Comparison of ENCODE assay signal across 10 mouse cellular contexts in the genomic region with DNA sequence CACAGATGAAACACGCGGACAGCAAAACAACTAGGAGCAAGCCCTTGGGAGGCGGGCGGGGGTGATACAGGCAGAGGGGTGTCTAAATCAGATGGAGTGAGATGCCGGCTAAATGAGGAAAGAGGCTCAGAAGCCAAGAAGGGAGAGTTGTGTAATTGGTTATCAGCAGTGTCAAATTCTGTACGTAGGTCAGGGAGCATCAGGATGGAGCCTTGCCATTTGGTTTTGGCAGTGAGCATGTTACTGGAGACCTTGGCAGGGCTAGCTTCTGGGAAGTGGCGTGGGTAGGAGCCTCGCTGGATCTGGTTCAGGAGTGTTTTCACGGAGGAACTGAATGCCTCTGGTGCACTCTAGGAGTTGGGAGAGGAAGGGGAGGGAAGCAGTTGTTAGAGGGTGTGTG. TPM values are rescaled to one million over a fixed set of nuclear protein-coding genes. Genes with fewer than 3 reads are reported as not detected.
DNase-seq lines count a peak whose midpoint lies in the region; ATAC-seq and TF ChIP-seq lines count a peak whose summit lies in the region.
"Had no signal": no experiment of that assay in that cellular context is flagged by ENCODE, and none has a peak within 500 bp of the region (broad histone marks: within the 10 kb centered on the region; RNA-seq: fewer than 3 reads in every experiment).

No protein-coding gene starts in this region.

- peak; percentile 53 for ATAC-seq in forebrain, postnatal 0 days
- ATAC-seq: Patski had no signal

- TF ChIP-seq CTCF in forebrain, postnatal 0 days (IDR thresholded peaks at IDR 0.05; ENCODE audit: low read depth), result no peak

- no peak overlapping the region for H3K9ac ChIP-seq in forebrain, postnatal 0 days
- H3K9ac ChIP-seq: liver, embryonic 14.5 days had no signal

- no peak overlapping the region for H3K4me3 ChIP-seq in forebrain, postnatal 0 days (ENCODE audit: low read depth, low read length)
- H3K4me3 ChIP-seq in hindbrain, embryonic 10.5 days, result no peak overlapping the region

- WGBS in forebrain, postnatal 0 days, result 52% methylated on average over 9 of the region's 9 CpGs
- WGBS in hindbrain, embryonic 10.5 days, result 85% methylated on average over 9 of the region's 9 CpGs

- no peaks in the 10 kb centered on the region for H3K9me3 ChIP-seq in forebrain, postnatal 0 days (ENCODE audit: low read length)
- no peaks in the 10 kb centered on the region for H3K9me3 ChIP-seq in hindbrain, embryonic 10.5 days

- peak; percentile 17 to 35 for DNase-seq in layer of hippocampus, postnatal 10 days (ENCODE audit: low spot score in 2 of 2)
- DNase-seq in layer of hippocampus, adult 9-10 months (ENCODE audit: low spot score), result no peak
- peak; percentile 76 to 80 for DNase-seq in adrenal gland, postnatal 36 days
- peak; percentile 38 for DNase-seq in forebrain, postnatal 0 days
- peak; percentile 53 to 57 for DNase-seq in kidney, postnatal 36 days
- peak; percentile 16 for DNase-seq in right cerebral cortex, postnatal 4 days
- no peak for DNase-seq in thymus, adult 18-20 months
- no peak for DNase-seq in hindbrain, embryonic 10.5 days (ENCODE audit: low spot score)

- H3K36me3 ChIP-seq in forebrain, postnatal 0 days (ENCODE audit: insufficient read depth), result no peaks in the 10 kb centered on the region
- no peaks in the 10 kb centered on the region for H3K36me3 ChIP-seq in hindbrain, embryonic 10.5 days

- no peak overlapping the region for H3K27ac ChIP-seq in forebrain, postnatal 0 days (ENCODE audit: low read depth, low read length)
- H3K27ac ChIP-seq in hindbrain, embryonic 10.5 days, result no peak overlapping the region
- H3K27ac ChIP-seq: liver, embryonic 14.5 days had no signal

- H3K4me1 ChIP-seq in forebrain, postnatal 0 days (ENCODE audit: insufficient read depth), result no peaks in the 10 kb centered on the region; the same call in none of the 2 replicates
- H3K4me1 ChIP-seq in hindbrain, embryonic 10.5 days (replicated peaks), result no peaks in the 10 kb centered on the region

- H3K27me3 ChIP-seq in forebrain, postnatal 0 days (ENCODE audit: insufficient read depth, low read length), result no peaks in the 10 kb centered on the region
- no peaks in the 10 kb centered on the region for H3K27me3 ChIP-seq in hindbrain, embryonic 10.5 days (ENCODE audit: insufficient read depth, poor library complexity, severe bottlenecking)
- H3K27me3 ChIP-seq: Patski had no signal

- no peak overlapping the region for H3K4me2 ChIP-seq in forebrain, postnatal 0 days (ENCODE audit: low read depth)

RNA-seq across cellular contexts. Expression of a gene that starts 58.7 kb away (rescaled TPM):
- total RNA-seq in layer of hippocampus, postnatal 10 days (2021), result 10 to 100 TPM; 53.2 to 59.2 TPM
- total RNA-seq in adrenal gland, postnatal 36 days (2021), result 10 to 100 TPM; 76.2 to 98.8 TPM
- 31.0 and 40.9 TPM in 2 replicates for total RNA-seq in forebrain, postnatal 0 days (2014; rRNA removed)
- polyA plus RNA-seq in forebrain, postnatal 0 days (2015; fragmentation: Nextera tagmentation; extraction: Ambion mirVana), result 30.0 and 34.8 TPM in 2 replicates
- polyA plus RNA-seq in hindbrain, embryonic 10.5 days (2016; fragmentation: Nextera tagmentation; extraction: Ambion mirVana), result 34.8 and 46.6 TPM in 2 replicates

Comparison
In these comparisons a context has a peak if more than half of its experiments do, and no peak if none do; other contexts are left out.
1. DNase-seq: peak in layer of hippocampus, postnatal 10 days (2 of 2), adrenal gland, postnatal 36 days (2 of 2), forebrain, postnatal 0 days (single experiment), kidney, postnatal 36 days (2 of 2) and right cerebral cortex, postnatal 4 days (single experiment); none in layer of hippocampus, adult 9-10 months (single experiment), thymus, adult 18-20 months (0 of 2) and hindbrain, embryonic 10.5 days (single experiment).